Mouse (Mus musculus) hindbrain, embryonic 14.5 days (tissue): ENCODE data around the gene 1700013G24Rik. TPM values are rescaled to one million over a fixed set of nuclear protein-coding genes. Genes with fewer than 3 reads are reported as not detected.

Experiments
- ATAC-seq: fragments of 200-750 bp; cut with Nextera tagmentation; 2 replicates; pipeline ENCODE4 v1.8.0; 2017; ENCODE audit warnings: moderate number of reproducible peaks, mild to moderate bottlenecking, moderate TSS enrichment, moderate library complexity; ENCODE audit not compliant: low FRiP score
- DNase-seq: peaks from one replicate; pipeline ENCODE4 v3.0.0-alpha.2; 2015; ENCODE audit warnings: low spot score
- H3K27ac ChIP-seq: fragments of 300-500 bp; sonication (generic); 2 replicates; pipeline ENCODE4 v1.5.1; 2014; ENCODE audit warnings: mild to moderate bottlenecking, moderate library complexity
- H3K27me3 ChIP-seq: fragments of 300-500 bp; sonication (generic); 2 replicates; pipeline ENCODE4 v1.6.1; 2014; ENCODE audit warnings: mild to moderate bottlenecking, low read length, mixed read lengths; ENCODE audit not compliant: control insufficient read depth, insufficient read depth
- H3K36me3 ChIP-seq: fragments of 300-500 bp; sonication (generic); replicated peaks from 2 replicates; pipeline ENCODE4 v1.6.1; 2014; ENCODE audit not compliant: control insufficient read depth, insufficient read depth
- H3K4me1 ChIP-seq: fragments of 300-500 bp; sonication (generic); replicated peaks from 2 replicates; pipeline ENCODE4 v1.6.1; 2014; ENCODE audit warnings: antibody characterized with exemption, low read length, mixed read lengths; ENCODE audit not compliant: control insufficient read depth, insufficient read depth
- H3K4me2 ChIP-seq: fragments of 300-500 bp; sonication (generic); replicated peaks from 2 replicates; pipeline ENCODE4 v1.6.1; 2014; ENCODE audit warnings: mild to moderate bottlenecking, moderate library complexity
- H3K4me3 ChIP-seq: fragments of 300-500 bp; sonication (generic); replicated peaks from 2 replicates; pipeline ENCODE4 v1.5.1; 2014; ENCODE audit warnings: mild to moderate bottlenecking, low read length
- H3K9ac ChIP-seq: fragments of 300-500 bp; sonication (generic); 2 replicates; pipeline ENCODE4 v1.6.1; 2014
- H3K9me3 ChIP-seq: fragments of 300-500 bp; sonication (generic); 2 replicates; pipeline ENCODE4 v1.6.1; 2016; ENCODE audit warnings: low read length; ENCODE audit not compliant: control insufficient read depth
- WGBS: fragments of 180-500 bp; shearing (Covaris S2); extraction: QIAGEN DNeasy Blood & Tissue Kit; methylation state at CpG from one replicate; pipeline ENCODE4 v1.1.7; 2014; 5-methylcytosine and 5-hydroxymethylcytosine counted together
- polyA plus RNA-seq: library from polyadenylated mRNA; unstranded; fragments of >200 nt; fragmentation: Nextera tagmentation; extraction: Ambion mirVana; gene quantifications from 2 replicates; pipeline ENCODE4 v1.2.1, GENCODE M21; 2014

Gene 1700013G24Rik
- polyA plus RNA-seq, 1 experiment from 2014 or later: not detected

- no peak overlapping the region for H3K9ac ChIP-seq
- 76% methylated on average over 9 of the region's 9 CpGs for WGBS
- H3K36me3 ChIP-seq: no peaks in the 10 kb centered on the region
- no peaks in the 10 kb centered on the region for H3K9me3 ChIP-seq
- 0 out of 2 replicates have a peak, but pooled peaks cover 5% of the 10 kb centered on the region for H3K4me1 ChIP-seq
- no peak overlapping the region for H3K4me3 ChIP-seq
- H3K27me3 ChIP-seq: no peaks in the 10 kb centered on the region
- DNase-seq (no peak), ATAC-seq (no peak)
- H3K27ac ChIP-seq: peak overlapping the region; percentile 41
- no peak overlapping the region for H3K4me2 ChIP-seq
Measured at GRCm38 (mm10) chr4:137497892-137498722, 45.0 kb downstream of the 1700013G24Rik start.

GRCm38 (mm10) chr4:137498882-137499583 is 45.9 kb downstream of the 1700013G24Rik start:
- H3K27me3 ChIP-seq: no peaks in the 10 kb centered on the region
- no peak overlapping the region for H3K4me2 ChIP-seq
- H3K9me3 ChIP-seq: no peaks in the 10 kb centered on the region
- 87% methylated on average over 9 of the region's 9 CpGs for WGBS
- ATAC-seq (no peak), DNase-seq (no peak)
- H3K27ac ChIP-seq: peak overlapping the region; percentile 29; the same call in 1 of the 2 replicates
- no peak overlapping the region for H3K4me3 ChIP-seq
- no peaks in the 10 kb centered on the region for H3K36me3 ChIP-seq
- H3K4me1 ChIP-seq: 0 out of 2 replicates have a peak, but pooled peaks cover 5% of the 10 kb centered on the region
- H3K9ac ChIP-seq: no peak overlapping the region

GRCm38 (mm10) chr4:137500149-137500548 is 47.1 kb downstream of the 1700013G24Rik start:
- H3K4me1 ChIP-seq: 0 out of 2 replicates have a peak, but pooled peaks cover 4% of the 10 kb centered on the region
- H3K4me2 ChIP-seq: no peak overlapping the region
- H3K36me3 ChIP-seq: no peaks in the 10 kb centered on the region
- H3K9ac ChIP-seq: no peak overlapping the region
- no peak overlapping the region for H3K27ac ChIP-seq
- no peaks in the 10 kb centered on the region for H3K9me3 ChIP-seq
- no peaks in the 10 kb centered on the region for H3K27me3 ChIP-seq
- ATAC-seq (no peak), DNase-seq (no peak)
- 83% methylated on average over 12 of the region's 12 CpGs for WGBS
- no peak overlapping the region for H3K4me3 ChIP-seq

GRCm38 (mm10) chr4:137500953-137501352 is 47.9 kb downstream of the 1700013G24Rik start:
- Histone ChIP-seq H3K4me2 (no peak overlapping the region), H3K9ac (no peak overlapping the region), H3K36me3 (no peaks in the 10 kb centered on the region), H3K4me3 (no peak overlapping the region), H3K27me3 (no peaks in the 10 kb centered on the region), H3K27ac (no peak overlapping the region), H3K9me3 (no peaks in the 10 kb centered on the region), H3K4me1 (no peaks in the 10 kb centered on the region)
- ATAC-seq (no peak), DNase-seq (no peak)
- WGBS: 89% methylated on average over 5 of the region's 5 CpGs

- H3K4me3 ChIP-seq: no peak overlapping the region
- no peak overlapping the region for H3K27ac ChIP-seq
- H3K27me3 ChIP-seq: no peaks in the 10 kb centered on the region
- no peaks in the 10 kb centered on the region for H3K4me1 ChIP-seq
- ATAC-seq: no peak
- H3K36me3 ChIP-seq: no peaks in the 10 kb centered on the region
- no peak overlapping the region for H3K4me2 ChIP-seq
- no peak for DNase-seq
- 91% methylated on average over 10 of the region's 10 CpGs for WGBS
- no peaks in the 10 kb centered on the region for H3K9me3 ChIP-seq
- H3K9ac ChIP-seq: no peak overlapping the region
Measured at GRCm38 (mm10) chr4:137502183-137502582, 49.1 kb downstream of the 1700013G24Rik start.

- DNase-seq (no peak), ATAC-seq (no peak)
- Histone ChIP-seq H3K4me1 (no peaks in the 10 kb centered on the region), H3K36me3 (no peaks in the 10 kb centered on the region), H3K4me2 (no peak overlapping the region), H3K27ac (no peak overlapping the region), H3K9ac (no peak overlapping the region), H3K27me3 (no peaks in the 10 kb centered on the region), H3K4me3 (no peak overlapping the region), H3K9me3 (no peaks in the 10 kb centered on the region)
- WGBS: 79% methylated on average over 7 of the region's 7 CpGs
Measured at GRCm38 (mm10) chr4:137502801-137503200, 49.7 kb downstream of the 1700013G24Rik start.

- no peak for DNase-seq
- H3K36me3 ChIP-seq: no peaks in the 10 kb centered on the region
- no peaks in the 10 kb centered on the region for H3K9me3 ChIP-seq
- no peak overlapping the region for H3K9ac ChIP-seq
- WGBS: 83% methylated on average over 6 of the region's 6 CpGs
- H3K4me2 ChIP-seq: no peak overlapping the region
- no peaks in the 10 kb centered on the region for H3K27me3 ChIP-seq
- no peak overlapping the region for H3K27ac ChIP-seq
- no peak for ATAC-seq
- H3K4me1 ChIP-seq: no peaks in the 10 kb centered on the region
- no peak overlapping the region for H3K4me3 ChIP-seq
Measured at GRCm38 (mm10) chr4:137503509-137503971, 50.5 kb downstream of the 1700013G24Rik start.

Other genes starting within 250 kb of the 1700013G24Rik start
- gene Wnt4, start 175.8 kb upstream of the 1700013G24Rik start, polyA plus RNA-seq: 1.9 and 2.2 TPM in 2 replicates
- 1,007 and 1,073 TPM in 2 replicates for gene Cdc42, start 95.6 kb upstream of the 1700013G24Rik start, polyA plus RNA-seq
- not detected in 2 replicates for gene Cela3a, start 43.5 kb upstream of the 1700013G24Rik start, polyA plus RNA-seq
- gene Cela3b, start 22.7 kb upstream of the 1700013G24Rik start, polyA plus RNA-seq: not detected in 2 replicates
- 8.7 and 10.7 TPM in 2 replicates for gene Hspg2, start 15.5 kb downstream of the 1700013G24Rik start, polyA plus RNA-seq
- 0.57 TPM in 1 of 2 replicates, not detected in the other for gene Ldlrad2, start 121.3 kb downstream of the 1700013G24Rik start, polyA plus RNA-seq
- gene Usp48, start 140.5 kb downstream of the 1700013G24Rik start, polyA plus RNA-seq: 65.3 and 70.9 TPM in 2 replicates
- gene Rap1gap, start 211.4 kb downstream of the 1700013G24Rik start, polyA plus RNA-seq: 80.7 and 83.9 TPM in 2 replicates